Mouse (Mus musculus): ENCODE measurements around the gene Ypel5. TPM values are rescaled to one million over a fixed set of nuclear protein-coding genes. Genes with fewer than 3 reads are reported as not detected.
A peak's percentile ranks its signal among the peaks of the same experiment; 100 is the strongest.

Ypel5 gene
- polyA plus RNA-seq (2016; fragmentation: Nextera tagmentation; extraction: Ambion mirVana), result 73.6 and 74.5 TPM in 2 replicates

GRCm38 (mm10) chr17:72836158-72837115 is at the start of gene Ypel5:
Ypel5 (plus strand) TSS chr17:72836453.
- Histone ChIP-seq H3K36me3 (no peaks in the 10 kb centered on the region), H3K4me2 (replicated peaks) (peak within 1 kb of the TSS; percentile 80), H3K27me3 (no peaks in the 10 kb centered on the region), H3K9ac (replicated peaks) (peak within 1 kb of the TSS; percentile 95), H3K27ac (replicated peaks) (peak within 1 kb of the TSS; percentile 96), H3K4me3 (peak within 1 kb of the TSS; percentile 94), H3K4me1 (peaks cover 6% of the 10 kb centered on the region), H3K9me3 (no peaks in the 10 kb centered on the region)
- under 1% methylated on average over 57 of the region's 93 CpGs for WGBS
- peak; percentile 98 for ATAC-seq (ENCODE audit: low FRiP score, low read depth)

- 85% methylated on average over 6 of the region's 6 CpGs for WGBS
- H3K4me3 ChIP-seq, result no peak overlapping the region
- no peak for ATAC-seq (ENCODE audit: low FRiP score, low read depth)
These were observed 48.3 kb upstream of the Ypel5 start for GRCm38 (mm10) chr17:72787886-72788436.

GRCm38 (mm10) chr17:72793278-72793677 is 43.0 kb upstream of the Ypel5 start:
- Histone ChIP-seq H3K27ac (replicated peaks) (no peak overlapping the region), H3K27me3 (no peaks in the 10 kb centered on the region), H3K9ac (replicated peaks) (no peak overlapping the region), H3K4me1 (no peaks in the 10 kb centered on the region), H3K36me3 (no peaks in the 10 kb centered on the region), H3K9me3 (no peaks in the 10 kb centered on the region), H3K4me2 (replicated peaks) (no peak overlapping the region), H3K4me3 (no peak overlapping the region)
- 83% methylated on average over 4 of the region's 4 CpGs for whole genome bisulfite sequencing
- no peak for ATAC-seq (ENCODE audit: low FRiP score, low read depth)

More at GRCm38 (mm10) chr17:72787886-72788436, 48.3 kb upstream of the Ypel5 start:
- Histone ChIP-seq H3K9me3 (no peaks in the 10 kb centered on the region), H3K4me2 (replicated peaks) (no peak overlapping the region), H3K9ac (replicated peaks) (no peak overlapping the region), H3K27me3 (no peaks in the 10 kb centered on the region; the same call in 1 of the 2 replicates), H3K27ac (replicated peaks) (no peak overlapping the region), H3K4me1 (no peaks in the 10 kb centered on the region), H3K36me3 (no peaks in the 10 kb centered on the region)

GRCm38 (mm10) chr17:72794660-72795059 is 41.6 kb upstream of the Ypel5 start:
- no peak for ATAC-seq (ENCODE audit: low FRiP score, low read depth)
- Histone ChIP-seq H3K4me3 (no peak overlapping the region), H3K4me1 (no peaks in the 10 kb centered on the region), H3K27ac (replicated peaks) (no peak overlapping the region), H3K9me3 (no peaks in the 10 kb centered on the region), H3K4me2 (replicated peaks) (no peak overlapping the region), H3K27me3 (no peaks in the 10 kb centered on the region), H3K36me3 (no peaks in the 10 kb centered on the region), H3K9ac (replicated peaks) (no peak overlapping the region)
- 79% methylated on average over 6 of the region's 6 CpGs for WGBS

GRCm38 (mm10) chr17:72795392-72796047 is 40.7 kb upstream of the Ypel5 start:
- ATAC-seq (ENCODE audit: low FRiP score, low read depth), result no peak
- no peaks in the 10 kb centered on the region for H3K36me3 ChIP-seq
- H3K27me3 ChIP-seq, result no peaks in the 10 kb centered on the region
- no peaks in the 10 kb centered on the region for H3K4me1 ChIP-seq
- no peak overlapping the region for H3K9ac ChIP-seq (replicated peaks)
- H3K4me2 ChIP-seq (replicated peaks), result no peak overlapping the region
- H3K4me3 ChIP-seq, result no peak overlapping the region
- no peaks in the 10 kb centered on the region for H3K9me3 ChIP-seq
- no peak overlapping the region for H3K27ac ChIP-seq (replicated peaks)
- 88% methylated on average over 9 of the region's 9 CpGs for whole genome bisulfite sequencing

- H3K27me3 ChIP-seq, result no peaks in the 10 kb centered on the region
- no peak for ATAC-seq (ENCODE audit: low FRiP score, low read depth)
- H3K36me3 ChIP-seq, result no peaks in the 10 kb centered on the region
- 88% methylated on average over 3 of the region's 3 CpGs for WGBS
- H3K4me2 ChIP-seq (replicated peaks), result no peak overlapping the region
- no peak overlapping the region for H3K27ac ChIP-seq (replicated peaks)
- no peak overlapping the region for H3K9ac ChIP-seq (replicated peaks)
- H3K4me3 ChIP-seq, result no peak overlapping the region
- H3K9me3 ChIP-seq, result no peaks in the 10 kb centered on the region
- no peaks in the 10 kb centered on the region for H3K4me1 ChIP-seq
These were observed 39.7 kb upstream of the Ypel5 start for GRCm38 (mm10) chr17:72796506-72796905.

GRCm38 (mm10) chr17:72797867-72798266 is 38.4 kb upstream of the Ypel5 start:
- no peaks in the 10 kb centered on the region for H3K27me3 ChIP-seq
- H3K9ac ChIP-seq (replicated peaks), result no peak overlapping the region
- ATAC-seq (ENCODE audit: low FRiP score, low read depth), result no peak
- no peaks in the 10 kb centered on the region for H3K4me1 ChIP-seq
- H3K4me3 ChIP-seq, result no peak overlapping the region
- no peak overlapping the region for H3K4me2 ChIP-seq (replicated peaks)
- H3K9me3 ChIP-seq, result no peaks in the 10 kb centered on the region
- 26% methylated on average over 2 of the region's 2 CpGs for WGBS
- H3K36me3 ChIP-seq, result no peaks in the 10 kb centered on the region
- no peak overlapping the region for H3K27ac ChIP-seq (replicated peaks)

GRCm38 (mm10) chr17:72809942-72810654 is 26.2 kb upstream of the Ypel5 start:
- WGBS, result 72% methylated on average over 7 of the region's 7 CpGs

GRCm38 (mm10) chr17:72813419-72814315 is 22.6 kb upstream of the Ypel5 start:
- Histone ChIP-seq H3K4me2 (replicated peaks) (no peak overlapping the region), H3K9me3 (no peaks in the 10 kb centered on the region), H3K36me3 (no peaks in the 10 kb centered on the region), H3K27me3 (no peaks in the 10 kb centered on the region), H3K27ac (replicated peaks) (no peak overlapping the region), H3K9ac (replicated peaks) (no peak overlapping the region), H3K4me1 (peaks cover 3% of the 10 kb centered on the region; the same call in 1 of the 2 replicates), H3K4me3 (no peak overlapping the region)
- WGBS, result 15% methylated on average over 12 of the region's 12 CpGs
- peak; percentile 44; the same call in 1 of the 2 replicates for ATAC-seq (ENCODE audit: low FRiP score, low read depth)

More at GRCm38 (mm10) chr17:72809942-72810654, 26.2 kb upstream of the Ypel5 start:
- H3K36me3 ChIP-seq, result no peaks in the 10 kb centered on the region
- no peaks in the 10 kb centered on the region for H3K27me3 ChIP-seq
- no peak overlapping the region for H3K9ac ChIP-seq (replicated peaks)
- H3K4me2 ChIP-seq (replicated peaks), result no peak overlapping the region
- no peak overlapping the region for H3K27ac ChIP-seq (replicated peaks)
- peaks cover 3% of the 10 kb centered on the region; the same call in 1 of the 2 replicates for H3K4me1 ChIP-seq
- ATAC-seq (ENCODE audit: low FRiP score, low read depth), result no peak
- no peak overlapping the region for H3K4me3 ChIP-seq
- no peaks in the 10 kb centered on the region for H3K9me3 ChIP-seq

- Histone ChIP-seq H3K36me3 (no peaks in the 10 kb centered on the region), H3K27ac (replicated peaks) (no peak overlapping the region), H3K9me3 (no peaks in the 10 kb centered on the region), H3K4me1 (peaks cover 3% of the 10 kb centered on the region; the same call in 1 of the 2 replicates), H3K4me3 (no peak overlapping the region), H3K27me3 (no peaks in the 10 kb centered on the region), H3K4me2 (replicated peaks) (no peak overlapping the region), H3K9ac (replicated peaks) (no peak overlapping the region)
- 93% methylated on average over 5 of the region's 5 CpGs for WGBS
- no peak for ATAC-seq (ENCODE audit: low FRiP score, low read depth)
These were observed 18.7 kb upstream of the Ypel5 start for GRCm38 (mm10) chr17:72817574-72817973.

GRCm38 (mm10) chr17:72819714-72820113 is 16.5 kb upstream of the Ypel5 start:
- H3K9ac ChIP-seq (replicated peaks), result no peak overlapping the region
- no peaks in the 10 kb centered on the region for H3K27me3 ChIP-seq
- H3K36me3 ChIP-seq, result no peaks in the 10 kb centered on the region
- no peaks in the 10 kb centered on the region for H3K4me1 ChIP-seq
- ATAC-seq (ENCODE audit: low FRiP score, low read depth), result no peak
- no peak overlapping the region for H3K27ac ChIP-seq (replicated peaks)
- WGBS, result 74% methylated on average over 2 of the region's 2 CpGs
- H3K4me2 ChIP-seq (replicated peaks), result no peak overlapping the region
- H3K4me3 ChIP-seq, result no peak overlapping the region
- no peaks in the 10 kb centered on the region for H3K9me3 ChIP-seq
